Mouse (Mus musculus): ENCODE results near the gene Coa7.

Coa7 gene

GRCm38 (mm10) chr4:108327730-108328484 is at the start of gene Coa7:
Gene Coa7, plus strand, starts transcription at chr4:108328140.
- peak; percentile 97 for DNase-seq

- DNase-seq = peak; percentile 12
Measured at GRCm38 (mm10) chr4:108300266-108300665, 27.7 kb upstream of the Coa7 start.

DNA sequence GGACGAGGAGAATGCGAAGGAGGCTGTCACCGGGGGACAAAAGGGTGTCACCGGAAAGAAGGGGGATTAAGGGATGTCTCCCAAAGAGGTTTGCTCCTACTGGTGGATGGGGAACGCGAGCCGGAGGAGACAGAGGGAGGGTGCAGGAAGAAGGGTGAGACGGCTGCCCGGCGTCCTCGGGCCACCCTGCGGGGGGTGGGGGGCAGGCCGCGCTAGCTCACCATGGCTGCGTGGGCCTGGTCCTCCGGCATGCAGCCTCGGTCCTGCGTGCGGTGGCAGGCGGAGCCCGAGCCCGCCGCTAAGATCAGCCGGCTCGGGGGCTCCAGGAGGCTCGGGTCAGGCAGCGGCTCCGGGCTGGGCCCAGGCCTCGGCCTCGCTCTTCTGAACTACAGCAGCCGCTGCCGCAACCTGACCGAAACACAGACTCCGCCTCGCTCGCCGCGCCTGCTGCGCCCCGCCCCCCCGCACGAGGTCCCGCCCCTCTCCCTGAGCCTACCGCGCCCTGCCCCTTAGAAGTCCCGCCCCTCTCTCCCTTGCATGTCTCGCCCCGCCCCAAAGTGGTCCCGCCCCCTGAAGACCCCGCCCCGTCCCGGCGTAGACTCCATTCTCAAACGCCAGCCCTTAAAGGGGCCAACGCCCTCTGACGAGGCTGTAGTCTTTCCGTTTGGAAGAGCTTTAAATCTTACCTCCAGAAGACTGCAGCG is 27.1 kb upstream of the Coa7 start, which contains the start of gene Zyg11b:
Zyg11b (minus strand) TSS at position 427 of the 704 bp plus-strand sequence.
- peak; percentile 98 for DNase-seq

DNA sequence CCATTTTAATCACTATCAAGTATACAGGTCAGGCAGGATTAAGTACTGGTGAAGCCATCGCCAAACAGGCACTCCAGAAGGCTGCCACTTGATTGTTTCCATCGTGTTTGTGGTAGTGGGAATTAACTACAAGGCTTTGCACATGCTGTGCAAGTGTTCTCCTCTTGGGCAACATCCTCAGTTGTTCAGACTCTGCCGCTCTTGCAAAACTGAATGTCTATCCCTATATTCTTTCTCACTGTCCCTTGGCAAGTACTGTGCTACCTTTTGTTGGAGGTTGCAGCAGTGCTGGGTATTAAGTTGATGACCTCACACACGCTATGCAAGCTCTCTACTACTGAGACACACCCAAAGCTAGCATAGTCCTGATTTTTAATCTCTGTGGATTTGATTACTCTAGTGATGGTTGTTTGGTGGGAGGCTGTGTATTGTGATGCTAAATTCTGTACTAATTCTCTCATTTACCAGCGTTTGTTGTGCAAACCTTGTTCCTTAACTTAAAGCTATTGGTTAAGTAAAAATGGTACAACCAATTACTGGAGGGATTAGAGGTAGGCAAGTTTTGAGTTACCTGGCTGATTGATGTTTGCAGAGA is 25.5 kb upstream of the Coa7 start:
- no peak for DNase-seq

- DNase-seq = no peak
Measured at GRCm38 (mm10) chr4:108310706-108311105, 17.2 kb upstream of the Coa7 start.

GRCm38 (mm10) chr4:108314041-108314440 is 13.9 kb upstream of the Coa7 start:
- DNase-seq = no peak

DNA sequence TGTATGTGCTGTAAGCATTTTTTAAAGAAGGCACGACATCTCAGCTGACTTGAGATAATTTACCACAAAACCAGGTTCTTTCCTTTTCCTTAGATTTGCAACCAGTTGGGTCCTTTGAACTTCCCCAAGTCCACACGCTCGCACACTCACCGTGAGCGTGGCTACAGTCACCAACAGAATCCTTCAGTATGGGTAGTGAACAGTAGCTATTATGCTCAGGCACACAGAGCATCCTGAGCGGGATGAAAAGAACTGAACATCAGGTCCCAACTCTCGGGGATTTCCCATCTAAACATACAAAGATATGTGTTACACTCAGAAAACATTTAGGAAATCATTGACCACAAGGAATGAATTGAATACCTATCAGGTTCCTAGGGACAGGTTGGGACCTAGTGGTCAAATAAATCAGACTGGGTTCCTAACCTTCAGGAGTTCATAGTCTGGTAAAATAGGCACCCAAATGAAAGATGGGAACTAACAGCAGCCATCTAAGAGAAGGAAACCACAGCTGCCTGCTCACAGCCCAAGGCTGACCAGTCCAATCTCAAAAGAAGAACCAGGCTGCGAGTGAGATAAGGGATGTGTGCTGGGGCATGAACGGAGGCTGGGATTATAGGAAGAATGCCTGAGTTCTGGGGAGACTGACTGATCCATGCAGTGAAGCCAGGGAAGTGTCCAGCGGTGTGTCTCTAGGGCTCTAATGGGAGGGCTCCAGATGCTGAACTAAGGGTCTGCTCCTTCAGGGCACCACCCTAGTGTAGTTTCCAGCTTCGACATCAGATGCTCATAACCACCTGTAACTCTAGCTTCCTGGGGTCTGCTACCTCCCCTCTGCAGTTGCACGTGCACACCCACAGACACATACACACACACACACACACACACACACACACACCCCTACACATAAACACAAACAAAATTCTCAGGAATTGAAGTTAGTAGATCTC is 10.0 kb upstream of the Coa7 start:
- no peak for DNase-seq

DNA sequence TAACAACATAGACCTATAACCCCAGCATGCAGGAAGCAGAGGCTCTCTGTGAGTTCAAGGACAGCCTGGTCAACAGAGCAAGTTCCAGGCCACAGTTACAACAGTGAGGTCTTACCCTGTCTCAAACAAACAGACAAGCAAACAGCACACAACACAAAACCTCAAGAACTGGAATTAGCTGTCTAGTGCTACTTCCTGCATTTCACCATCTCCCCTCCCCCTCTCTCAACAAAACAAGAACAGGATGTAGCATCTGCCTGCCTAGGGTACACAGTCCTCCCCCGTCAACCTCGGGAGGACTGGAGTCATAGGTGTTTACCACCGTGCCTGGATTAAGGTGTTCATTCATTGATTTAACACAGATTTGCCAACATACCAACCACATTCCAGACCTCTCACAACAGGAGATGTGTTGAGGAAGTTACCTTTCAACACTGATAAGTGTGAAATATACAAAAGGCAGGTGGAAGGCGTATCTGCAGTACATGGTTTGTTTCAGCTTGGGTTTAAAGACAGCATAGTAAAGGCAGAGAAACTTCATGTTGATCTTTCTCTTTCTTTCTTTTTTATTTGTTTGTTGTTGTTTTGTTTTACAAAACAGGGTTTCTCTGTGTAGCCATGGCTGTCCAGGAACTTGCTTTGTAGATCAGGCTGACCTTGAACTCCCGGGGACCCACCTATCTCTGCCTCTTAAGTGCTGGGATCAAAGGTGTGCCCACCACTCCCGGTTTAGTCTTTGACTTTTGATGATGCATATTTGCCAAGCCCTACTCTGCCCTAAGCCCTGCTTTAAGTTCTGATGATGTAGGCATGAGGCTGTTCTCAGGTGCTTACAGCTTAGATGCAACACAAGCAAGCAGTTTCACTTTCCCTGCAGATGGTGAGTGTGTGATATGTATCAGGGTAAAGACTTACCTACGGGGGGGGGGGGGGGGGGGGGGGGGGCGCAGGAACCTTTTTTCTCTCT is 9.0 kb upstream of the Coa7 start:
- no peak for DNase-seq

GRCm38 (mm10) chr4:108319747-108320146 is 8.2 kb upstream of the Coa7 start:
- no peak for DNase-seq

DNA sequence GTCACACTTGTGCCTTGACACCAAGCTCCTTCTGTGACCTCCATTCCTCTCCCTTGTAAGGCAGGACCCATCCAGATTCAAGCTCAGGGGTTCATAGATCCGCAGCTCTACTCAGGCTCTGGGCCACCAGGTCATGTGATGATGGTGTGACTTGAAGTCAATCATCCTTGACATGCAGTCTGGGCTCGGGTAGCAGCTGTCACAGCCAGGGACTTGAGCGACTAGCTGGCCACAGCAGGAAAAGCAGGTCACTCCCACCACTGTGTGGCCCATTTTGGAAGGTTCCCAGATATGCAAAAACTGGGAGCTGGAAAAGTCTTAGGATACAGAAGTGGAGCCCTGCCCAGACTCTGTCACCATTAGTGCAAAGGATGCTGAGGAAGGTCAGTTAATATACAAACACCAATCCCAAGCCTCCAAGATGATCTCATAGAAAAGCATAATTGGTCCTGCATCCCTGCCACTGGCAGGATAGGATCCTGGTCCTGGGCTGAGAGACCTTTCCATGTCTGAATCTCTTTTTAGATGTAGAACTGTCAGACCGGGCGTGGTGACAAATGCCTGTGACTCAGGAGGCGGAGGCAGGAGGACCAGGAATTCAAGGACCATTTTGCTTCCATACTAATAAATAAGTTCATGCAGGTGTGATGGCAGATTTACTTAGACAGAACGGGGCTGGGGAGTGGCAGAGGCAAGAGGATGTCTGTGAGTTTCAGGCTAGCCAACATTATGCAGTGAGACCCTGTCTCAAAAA is 7.1 kb upstream of the Coa7 start:
- DNase-seq = no peak

- DNase-seq = no peak
Measured at GRCm38 (mm10) chr4:108323588-108323987, 4.4 kb upstream of the Coa7 start.

DNA sequence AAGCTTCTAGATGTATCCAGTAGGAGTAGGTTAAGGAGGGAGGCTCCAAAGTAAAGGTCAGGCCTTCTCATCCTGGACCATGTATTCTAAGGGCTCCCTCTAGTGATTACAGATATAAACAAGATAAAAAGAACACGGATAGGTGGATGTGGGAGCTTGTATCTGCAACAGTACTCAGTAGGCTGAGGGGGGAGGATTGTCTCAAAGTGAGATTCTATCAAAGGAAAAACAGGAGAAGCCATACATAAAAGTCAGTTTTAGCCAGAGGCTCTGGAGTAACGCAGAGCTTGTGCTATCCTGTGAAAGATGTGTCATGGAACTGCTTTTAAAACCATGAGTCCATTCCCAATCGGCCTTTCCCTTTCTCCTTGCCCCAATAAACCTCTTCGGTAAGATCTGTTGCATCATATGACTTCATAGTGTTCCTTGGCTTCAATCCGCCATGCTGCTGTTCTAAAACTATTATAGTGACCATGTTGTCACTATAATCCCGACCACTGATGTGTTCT is 815 bp upstream of the Coa7 start:
- no peak for DNase-seq

- no peak for DNase-seq
Measured at GRCm38 (mm10) chr4:108329840-108330239, 1.9 kb downstream of the Coa7 start.

- DNase-seq = no peak
Measured at GRCm38 (mm10) chr4:108332041-108332440, 4.1 kb downstream of the Coa7 start.

- no peak for DNase-seq
Measured at GRCm38 (mm10) chr4:108335413-108335812, 7.5 kb downstream of the Coa7 start.

- no peak for DNase-seq
Measured at GRCm38 (mm10) chr4:108336765-108337164, 8.8 kb downstream of the Coa7 start.

DNA sequence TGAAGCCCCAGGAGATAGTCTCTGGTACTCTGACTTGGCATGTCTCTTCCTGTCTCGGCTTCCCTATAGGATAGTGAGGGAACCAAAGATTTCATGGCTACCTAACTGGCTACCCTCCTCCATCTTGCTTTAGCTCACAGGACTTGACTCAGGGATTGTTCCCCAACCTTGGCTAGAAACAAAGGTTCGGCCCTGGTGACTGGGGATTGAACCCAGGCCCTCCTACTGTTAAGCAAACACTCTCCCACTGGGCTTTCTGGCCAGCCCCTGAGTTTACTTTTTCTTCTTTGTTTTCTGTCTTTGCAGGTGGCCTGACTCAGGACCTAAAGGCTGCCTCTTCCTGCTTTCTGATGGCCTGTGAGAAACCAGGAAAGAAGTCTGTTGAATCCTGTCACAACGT is 9.9 kb downstream of the Coa7 start:
- no peak for DNase-seq

GRCm38 (mm10) chr4:108338321-108338733 is 10.4 kb downstream of the Coa7 start:
- no peak for DNase-seq

GRCm38 (mm10) chr4:108338811-108339210 is 10.9 kb downstream of the Coa7 start:
- DNase-seq = no peak

DNA sequence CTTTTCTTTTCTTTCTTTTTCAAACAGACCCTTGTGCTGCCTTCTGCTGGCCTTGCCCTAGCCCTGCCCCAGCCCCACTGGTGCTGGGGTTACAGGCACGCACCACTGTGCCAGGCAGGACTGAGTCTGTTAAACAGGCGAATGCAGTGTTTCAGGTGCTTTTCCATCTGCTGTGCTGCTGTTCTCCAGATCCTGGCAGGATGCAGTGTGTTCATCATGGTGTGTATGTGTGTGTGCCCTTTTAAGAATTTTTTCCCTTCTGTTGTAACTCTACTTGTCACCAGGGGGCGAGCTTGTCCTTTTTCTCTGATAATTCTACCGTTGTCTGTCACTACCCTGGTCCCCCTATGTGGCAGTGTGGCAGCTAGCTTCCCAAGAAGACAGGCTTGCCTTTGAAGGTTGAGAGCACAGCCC is 11.3 kb downstream of the Coa7 start:
- peak; percentile 41 for DNase-seq

All from liver (tissue).